Mouse (Mus musculus) neural tube, embryonic 14.5 days (tissue): ENCODE measurements at regions not wholly inside any gene's neighbourhood (a gene's known extent, or its start where the extent isn't known, plus 50 kb on each side); places are given as distances from the start of the nearest gene placed in this dataset.
A peak's percentile ranks its signal among the peaks of the same experiment; 100 is the strongest.
"Not testable (repeated sequence)": the region's sequence is repeated elsewhere in the genome, so short reads cannot be mapped to it uniquely, and the experiment has no call there.

Experiments used
- ATAC-seq: fragments of 200-750 bp; cut with Nextera tagmentation; 2 replicates; pipeline ENCODE4 v1.8.0; 2017; ENCODE audit warnings: low read depth, mild to moderate bottlenecking, moderate TSS enrichment, moderate library complexity
- H3K27ac ChIP-seq: fragments of 300-500 bp; sonication (generic); 2 replicates; pipeline ENCODE4 v1.5.1; 2014; ENCODE audit warnings: low read depth, mild to moderate bottlenecking, control low read depth, low read length, moderate library complexity, mixed read lengths
- H3K27me3 ChIP-seq: fragments of 300-500 bp; sonication (generic); 2 replicates; pipeline ENCODE4 v1.6.1; 2014; ENCODE audit warnings: low read length; ENCODE audit not compliant: control insufficient read depth, insufficient read depth
- H3K36me3 ChIP-seq: fragments of 300-500 bp; sonication (generic); 2 replicates; pipeline ENCODE4 v1.6.1; 2014; ENCODE audit warnings: low read length, mixed read lengths; ENCODE audit not compliant: control insufficient read depth, insufficient read depth
- H3K4me1 ChIP-seq: fragments of 300-500 bp; sonication (generic); 2 replicates; pipeline ENCODE4 v1.6.1; 2014; ENCODE audit warnings: low read length; ENCODE audit not compliant: control insufficient read depth, insufficient read depth
- H3K4me2 ChIP-seq: fragments of 300-500 bp; sonication (generic); 2 replicates; pipeline ENCODE4 v1.6.1; 2014; ENCODE audit warnings: mild to moderate bottlenecking, low read depth, low read length, control low read depth
- H3K4me3 ChIP-seq: fragments of 300-500 bp; sonication (generic); 2 replicates; pipeline ENCODE4 v1.5.1; 2014; ENCODE audit warnings: low read depth, low read length, control low read depth, mixed read lengths
- H3K9ac ChIP-seq: fragments of 300-500 bp; sonication (generic); replicated peaks from 2 replicates; pipeline ENCODE4 v1.6.1; 2014; ENCODE audit warnings: low read depth, mild to moderate bottlenecking, control low read depth, low read length, mixed read lengths
- H3K9me3 ChIP-seq: fragments of 300-500 bp; sonication (generic); 2 replicates; pipeline ENCODE4 v1.6.1; 2016; ENCODE audit warnings: low read length; ENCODE audit not compliant: control insufficient read depth
- WGBS: fragments of 180-500 bp; shearing (Covaris S2); extraction: QIAGEN DNeasy Blood & Tissue Kit; methylation state at CpG from one replicate; pipeline ENCODE4 v1.1.7; 2014; 5-methylcytosine and 5-hydroxymethylcytosine counted together

DNA sequence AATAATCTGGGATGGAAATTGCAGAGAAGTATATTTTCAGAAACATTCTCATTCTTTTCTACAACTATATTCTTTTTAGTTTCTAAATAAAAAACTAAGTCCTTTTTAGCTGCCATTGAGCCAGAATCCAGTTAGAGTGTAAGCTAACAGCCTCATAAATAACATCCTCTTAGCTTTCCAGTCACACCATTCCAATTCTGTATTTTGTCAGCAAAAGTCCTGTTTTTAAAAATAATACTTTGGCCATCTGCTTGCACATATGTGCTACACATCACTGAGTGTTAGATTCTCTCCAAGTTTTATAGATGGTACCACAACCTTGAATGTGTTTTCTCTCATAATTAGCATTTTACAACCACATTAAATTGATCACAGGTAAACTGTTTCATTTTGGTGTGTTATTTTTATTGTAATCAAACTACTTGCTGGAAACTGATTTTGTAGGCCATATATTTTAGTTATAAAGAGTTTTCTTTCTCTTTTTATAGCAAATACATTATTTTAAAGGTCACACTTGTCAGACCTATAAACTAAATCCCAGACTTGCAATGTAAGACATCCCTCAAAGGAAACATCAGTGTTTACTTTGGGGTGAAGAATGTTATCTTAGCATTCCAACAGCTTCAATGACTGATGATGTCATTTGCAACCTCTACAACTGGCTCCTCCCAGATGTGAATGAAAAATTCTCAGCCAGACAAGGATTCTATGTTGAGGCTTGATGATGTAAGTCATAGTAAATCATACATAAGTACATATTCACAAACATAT lies 1878.9 kb upstream of the Flrt2 start:
- Histone ChIP-seq H3K36me3 (no peaks in the 10 kb centered on the region), H3K4me3 (no peak overlapping the region), H3K4me2 (no peak overlapping the region), H3K27ac (no peak overlapping the region), H3K4me1 (no peaks in the 10 kb centered on the region), H3K9me3 (no peaks in the 10 kb centered on the region), H3K27me3 (no peaks in the 10 kb centered on the region), H3K9ac (no peak overlapping the region)
- ATAC-seq: no peak

DNA sequence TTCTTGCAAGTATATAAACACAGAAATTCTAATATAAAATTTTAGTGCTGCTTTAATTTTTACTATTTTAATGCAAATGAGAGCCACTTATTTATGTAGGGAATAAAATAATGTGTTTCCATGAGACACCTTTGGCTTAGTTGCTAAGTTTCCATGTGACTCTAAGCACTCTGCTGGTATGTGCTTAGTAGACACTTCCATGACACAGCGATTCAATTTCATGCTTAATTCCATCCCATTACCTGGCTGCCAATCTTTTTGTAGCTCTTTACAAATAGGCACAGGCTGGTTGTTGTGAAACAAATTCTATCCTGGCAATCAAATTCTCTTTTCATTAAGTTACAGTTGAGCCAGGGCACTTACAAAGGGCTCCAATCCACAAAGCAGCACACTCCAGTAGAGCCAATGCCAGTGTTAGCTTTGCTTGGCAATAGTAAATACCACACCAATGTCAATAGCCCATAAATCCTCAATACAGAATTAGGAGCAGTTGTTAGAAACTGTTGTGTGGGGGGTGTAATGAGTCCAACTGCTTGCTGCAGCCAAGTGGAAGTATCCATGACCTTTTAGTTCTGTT lies 1841.0 kb upstream of the Flrt2 start:
- 26% methylated on average over 1 of the region's 1 CpGs for WGBS
- Histone ChIP-seq H3K36me3 (no peaks in the 10 kb centered on the region), H3K4me1 (no peaks in the 10 kb centered on the region), H3K9me3 (no peaks in the 10 kb centered on the region), H3K27ac (no peak overlapping the region), H3K9ac (no peak overlapping the region), H3K27me3 (no peaks in the 10 kb centered on the region), H3K4me3 (no peak overlapping the region), H3K4me2 (no peak overlapping the region)
- peak; percentile 85; the same call in 1 of the 2 replicates for ATAC-seq

DNA sequence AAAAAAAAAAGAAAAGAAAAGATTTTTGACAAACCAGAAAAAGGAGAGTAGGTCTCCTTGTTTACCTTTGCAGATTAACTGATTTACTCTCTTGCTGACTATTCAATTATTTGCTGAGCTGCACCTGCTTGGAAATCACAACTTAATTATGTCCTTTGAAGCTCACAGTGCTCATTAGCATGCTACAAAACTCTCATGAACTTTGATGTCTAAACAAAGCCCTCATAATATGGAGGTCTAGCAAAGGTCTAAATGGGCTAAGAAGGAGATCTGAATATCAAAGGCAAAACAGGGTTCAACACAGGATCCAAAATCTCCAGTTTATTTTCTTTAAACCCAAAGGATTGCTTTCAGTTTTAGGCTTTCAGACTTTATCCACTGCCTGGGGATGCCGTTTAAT lies 1840.4 kb upstream of the Flrt2 start:
- 28% methylated on average over 1 of the region's 1 CpGs for WGBS
- ATAC-seq: no peak

DNA sequence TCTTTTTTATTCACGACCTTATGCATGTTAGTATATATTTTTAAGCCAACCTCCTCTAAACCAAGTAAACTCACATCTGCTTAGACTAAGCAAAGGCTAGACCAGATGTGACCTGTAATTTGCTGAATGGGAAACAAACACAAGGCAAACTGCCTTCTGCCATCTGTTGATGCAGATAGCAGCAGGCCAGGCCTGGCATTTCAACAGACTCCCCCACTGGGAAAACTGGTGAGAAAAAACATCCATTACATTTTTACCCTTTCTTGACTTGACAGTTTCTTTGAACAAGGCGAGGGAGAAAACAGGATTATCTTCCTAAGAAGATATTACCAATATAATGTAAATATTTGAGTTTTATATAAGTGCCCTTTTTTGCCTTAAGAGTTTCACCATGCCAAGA lies 1806.1 kb upstream of the Flrt2 start:
- Histone ChIP-seq H3K9ac (no peak overlapping the region), H3K9me3 (no peaks in the 10 kb centered on the region), H3K27ac (no peak overlapping the region), H3K27me3 (no peaks in the 10 kb centered on the region), H3K4me1 (no peaks in the 10 kb centered on the region), H3K4me2 (no peak overlapping the region), H3K36me3 (no peaks in the 10 kb centered on the region), H3K4me3 (no peak overlapping the region)
- no peak for ATAC-seq
- 64% methylated on average over 2 of the region's 2 CpGs for WGBS

More for the DNA sequence above, 1840.4 kb upstream of the Flrt2 start:
- Histone ChIP-seq H3K9ac (no peak overlapping the region), H3K9me3 (no peaks in the 10 kb centered on the region), H3K4me3 (no peak overlapping the region), H3K27me3 (no peaks in the 10 kb centered on the region), H3K4me1 (no peaks in the 10 kb centered on the region), H3K27ac (no peak overlapping the region), H3K36me3 (no peaks in the 10 kb centered on the region), H3K4me2 (no peak overlapping the region)

DNA sequence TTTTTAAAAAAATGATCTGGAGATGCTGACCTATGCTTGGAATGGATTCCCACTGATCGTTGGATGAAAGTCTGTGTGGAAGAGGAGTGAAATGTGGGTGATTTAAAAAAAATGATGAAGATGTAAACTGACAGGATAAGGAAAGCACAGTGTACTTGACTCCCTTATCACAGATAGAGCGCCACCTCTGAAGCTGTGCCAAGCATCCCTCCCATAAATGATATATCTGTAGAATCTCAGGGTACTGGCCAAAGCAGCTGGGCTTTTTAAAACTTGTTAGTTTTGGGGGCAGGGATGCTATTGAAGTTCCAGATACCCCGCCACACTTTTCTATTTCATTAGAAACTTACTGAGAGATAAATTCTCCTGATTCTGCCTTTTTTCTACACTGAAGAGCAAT lies 1801.9 kb upstream of the Flrt2 start:
- Histone ChIP-seq H3K4me3 (no peak overlapping the region), H3K27ac (no peak overlapping the region), H3K9ac (no peak overlapping the region), H3K27me3 (no peaks in the 10 kb centered on the region), H3K4me1 (no peaks in the 10 kb centered on the region), H3K9me3 (no peaks in the 10 kb centered on the region), H3K36me3 (no peaks in the 10 kb centered on the region), H3K4me2 (no peak overlapping the region)
- WGBS: 85% methylated on average over 3 of the region's 3 CpGs
- ATAC-seq: no peak

DNA sequence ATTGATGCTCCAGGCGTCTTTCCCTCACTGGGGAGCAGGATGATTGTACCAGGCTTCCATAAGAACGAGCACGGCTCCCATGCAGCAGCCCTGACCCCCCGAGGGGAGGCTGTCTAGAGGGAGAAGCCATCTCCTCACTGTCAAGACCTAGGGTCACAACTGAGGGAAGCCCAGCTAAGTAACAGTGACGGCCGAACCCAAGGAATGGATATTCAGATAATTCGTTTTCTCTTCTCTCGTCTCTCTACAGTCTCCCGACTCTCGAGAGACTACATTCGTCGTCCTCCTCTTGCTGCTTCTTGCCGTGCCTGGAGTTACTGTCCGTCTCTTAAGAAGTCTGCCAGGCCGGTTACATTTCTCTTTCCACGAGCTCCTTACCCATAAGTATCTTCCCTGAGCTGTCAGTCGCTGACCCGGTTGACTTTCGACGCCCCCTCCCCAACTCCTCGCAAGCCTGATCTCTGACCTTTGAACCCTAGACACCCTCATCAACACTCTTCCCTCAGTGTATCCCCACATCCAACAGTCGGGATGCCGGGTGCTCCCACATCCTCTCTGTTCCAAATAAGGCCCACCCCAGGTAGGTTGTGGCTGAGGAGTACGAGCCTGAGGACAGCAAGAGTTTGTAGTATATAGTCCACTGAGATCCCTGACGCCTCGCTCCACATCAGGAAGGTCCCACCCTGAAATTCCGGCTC lies 1763.3 kb upstream of the Flrt2 start:
- H3K27ac ChIP-seq, H3K36me3 ChIP-seq, H3K9me3 ChIP-seq, H3K4me3 ChIP-seq, H3K4me1 ChIP-seq, H3K4me2 ChIP-seq, H3K27me3 ChIP-seq, H3K9ac ChIP-seq: not testable (repeated sequence)
- peak; percentile 87 for ATAC-seq
- whole genome bisulfite sequencing: 83% methylated on average over 1 of the region's 27 CpGs

DNA sequence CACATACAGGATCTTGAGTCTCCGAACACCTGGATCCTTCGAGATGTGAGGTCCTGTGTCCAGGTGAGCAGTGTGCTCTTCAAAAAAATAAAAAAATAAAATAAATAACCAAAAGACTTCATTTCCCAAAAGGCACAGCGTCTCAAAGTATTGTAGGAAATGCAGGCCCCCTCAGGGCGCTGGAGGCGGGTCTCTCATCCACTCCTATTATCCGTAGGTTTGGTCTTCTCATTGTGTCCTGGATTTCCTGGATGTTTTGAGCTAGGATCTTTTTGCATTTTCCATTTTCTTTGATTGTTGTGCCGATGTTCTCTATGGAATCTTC lies 1762.8 kb upstream of the Flrt2 start:
- not testable (repeated sequence) for H3K27ac ChIP-seq, H3K4me3 ChIP-seq, H3K9me3 ChIP-seq, H3K4me2 ChIP-seq, H3K4me1 ChIP-seq, ATAC-seq, H3K36me3 ChIP-seq, H3K27me3 ChIP-seq, H3K9ac ChIP-seq
- WGBS: 94% methylated on average over 4 of the region's 7 CpGs

DNA sequence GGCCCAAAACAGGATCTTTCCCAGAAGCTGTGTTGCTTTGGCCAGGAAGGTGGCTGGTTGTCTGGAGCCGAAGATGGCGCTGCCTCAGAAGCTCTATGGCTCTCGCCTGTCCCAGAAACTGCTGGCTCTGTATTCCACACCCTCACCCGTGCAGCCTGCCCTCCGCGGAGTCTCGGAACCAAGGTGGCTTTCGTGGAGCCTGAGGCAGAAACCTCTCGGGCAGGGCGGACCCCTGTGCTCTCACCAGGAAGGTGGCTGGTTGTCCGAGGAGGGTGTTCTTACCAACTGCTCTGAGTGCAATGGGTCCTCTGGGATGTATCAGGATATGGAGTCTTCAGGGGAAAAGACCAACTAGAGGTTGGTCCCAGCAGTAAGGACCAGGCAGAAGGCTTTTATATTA lies 1761.8 kb upstream of the Flrt2 start:
- H3K4me3 ChIP-seq, H3K4me1 ChIP-seq, H3K36me3 ChIP-seq, ATAC-seq, H3K9ac ChIP-seq, H3K27me3 ChIP-seq, H3K9me3 ChIP-seq, H3K4me2 ChIP-seq, H3K27ac ChIP-seq: not testable (repeated sequence)
- WGBS: 92% methylated on average over 11 of the region's 11 CpGs

DNA sequence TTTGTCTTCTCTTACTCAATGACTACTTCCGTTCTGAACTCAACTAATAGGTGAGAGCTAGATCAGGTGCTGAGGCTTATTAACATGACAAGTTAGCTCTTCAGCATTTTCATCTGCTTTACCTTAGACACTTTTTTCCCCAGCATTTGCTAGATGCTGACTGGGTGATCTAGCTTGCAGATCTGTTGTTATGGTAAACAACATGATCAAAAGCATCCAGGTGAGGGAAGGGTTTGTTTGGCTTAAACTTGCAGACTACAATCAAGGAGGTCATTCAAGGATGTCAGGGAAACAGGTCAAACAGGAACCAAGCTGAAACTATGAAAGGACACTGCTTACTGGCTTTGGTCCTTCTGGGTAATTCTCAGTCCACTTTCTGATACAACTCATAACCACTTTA lies 1731.2 kb upstream of the Flrt2 start:
- Histone ChIP-seq H3K4me1 (no peaks in the 10 kb centered on the region), H3K4me3 (no peak overlapping the region), H3K4me2 (no peak overlapping the region), H3K36me3 (no peaks in the 10 kb centered on the region), H3K27me3 (no peaks in the 10 kb centered on the region), H3K27ac (no peak overlapping the region), H3K9ac (no peak overlapping the region), H3K9me3 (no peaks in the 10 kb centered on the region)
- ATAC-seq: no peak
- WGBS: 86% methylated on average over 1 of the region's 1 CpGs
